Mouse (Mus musculus): ENCODE data around the gene Ppp6r3. TPM values are rescaled to one million over a fixed set of nuclear protein-coding genes. Genes with fewer than 3 reads are reported as not detected.

The Ppp6r3 gene
- polyA plus RNA-seq, 1 experiment from 2014 or later: 67.7 TPM

- H3K4me2 ChIP-seq (replicated peaks; ENCODE audit: low read depth, low read length): no peak overlapping the region
- 89% methylated on average over 8 of the region's 8 CpGs for WGBS
- H3K4me1 ChIP-seq (ENCODE audit: insufficient read depth, low read length): no peaks in the 10 kb centered on the region
- H3K9ac ChIP-seq (replicated peaks; ENCODE audit: low read length): no peak overlapping the region
- H3K27ac ChIP-seq (ENCODE audit: low read length): no peak overlapping the region
- H3K9me3 ChIP-seq (ENCODE audit: low read length): no peaks in the 10 kb centered on the region
- H3K36me3 ChIP-seq (ENCODE audit: insufficient read depth, low read length): peaks cover 62% of the 10 kb centered on the region
- no peak overlapping the region for H3K4me3 ChIP-seq (ENCODE audit: low read length)
- ATAC-seq (ENCODE audit: low FRiP score, low TSS enrichment): no peak
- H3K27me3 ChIP-seq (ENCODE audit: insufficient read depth, low read length): no peaks in the 10 kb centered on the region
Observed at GRCm38 (mm10) chr19:3480101-3480500, 95.4 kb downstream of the Ppp6r3 start.

GRCm38 (mm10) chr19:3476996-3477395 is 98.6 kb downstream of the Ppp6r3 start:
- Histone ChIP-seq H3K4me2 (replicated peaks; ENCODE audit: low read depth, low read length) (no peak overlapping the region), H3K4me1 (ENCODE audit: insufficient read depth, low read length) (no peaks in the 10 kb centered on the region), H3K9me3 (ENCODE audit: low read length) (no peaks in the 10 kb centered on the region), H3K27me3 (ENCODE audit: insufficient read depth, low read length) (no peaks in the 10 kb centered on the region), H3K4me3 (ENCODE audit: low read length) (no peak overlapping the region), H3K36me3 (ENCODE audit: insufficient read depth, low read length) (peaks cover 59% of the 10 kb centered on the region), H3K27ac (ENCODE audit: low read length) (no peak overlapping the region), H3K9ac (replicated peaks; ENCODE audit: low read length) (no peak overlapping the region)
- 92% methylated on average over 3 of the region's 3 CpGs for WGBS
- no peak for ATAC-seq (ENCODE audit: low FRiP score, low TSS enrichment)

GRCm38 (mm10) chr19:3471218-3471617 is 104.3 kb downstream of the Ppp6r3 start:
- Histone ChIP-seq H3K9ac (replicated peaks; ENCODE audit: low read length) (no peak overlapping the region), H3K27me3 (ENCODE audit: insufficient read depth, low read length) (no peaks in the 10 kb centered on the region), H3K4me3 (ENCODE audit: low read length) (no peak overlapping the region), H3K36me3 (ENCODE audit: insufficient read depth, low read length) (peaks cover 76% of the 10 kb centered on the region), H3K9me3 (ENCODE audit: low read length) (peaks cover 4% of the 10 kb centered on the region; the same call in 1 of the 2 replicates), H3K27ac (ENCODE audit: low read length) (no peak overlapping the region), H3K4me1 (ENCODE audit: insufficient read depth, low read length) (no peaks in the 10 kb centered on the region), H3K4me2 (replicated peaks; ENCODE audit: low read depth, low read length) (no peak overlapping the region)
- ATAC-seq (ENCODE audit: low FRiP score, low TSS enrichment): no peak
- 85% methylated on average over 2 of the region's 2 CpGs for WGBS

- Histone ChIP-seq H3K27ac (ENCODE audit: low read length) (no peak overlapping the region), H3K27me3 (ENCODE audit: insufficient read depth, low read length) (no peaks in the 10 kb centered on the region), H3K9me3 (ENCODE audit: low read length) (peaks cover 4% of the 10 kb centered on the region; the same call in 1 of the 2 replicates), H3K9ac (replicated peaks; ENCODE audit: low read length) (no peak overlapping the region), H3K36me3 (ENCODE audit: insufficient read depth, low read length) (peaks cover 95% of the 10 kb centered on the region), H3K4me3 (ENCODE audit: low read length) (no peak overlapping the region), H3K4me2 (replicated peaks; ENCODE audit: low read depth, low read length) (no peak overlapping the region), H3K4me1 (ENCODE audit: insufficient read depth, low read length) (no peaks in the 10 kb centered on the region)
- WGBS: 93% methylated on average over 7 of the region's 7 CpGs
- ATAC-seq (ENCODE audit: low FRiP score, low TSS enrichment): no peak
Observed at GRCm38 (mm10) chr19:3467574-3467973, 108.0 kb downstream of the Ppp6r3 start.

- ATAC-seq (ENCODE audit: low FRiP score, low TSS enrichment): no peak
- H3K4me3 ChIP-seq (ENCODE audit: low read length): no peak overlapping the region
- H3K9me3 ChIP-seq (ENCODE audit: low read length): no peaks in the 10 kb centered on the region
- H3K27me3 ChIP-seq (ENCODE audit: insufficient read depth, low read length): no peaks in the 10 kb centered on the region
- H3K4me2 ChIP-seq (replicated peaks; ENCODE audit: low read depth, low read length): no peak overlapping the region
- no peak overlapping the region for H3K9ac ChIP-seq (replicated peaks; ENCODE audit: low read length)
- no peak overlapping the region for H3K27ac ChIP-seq (ENCODE audit: low read length)
- peaks cover 95% of the 10 kb centered on the region for H3K36me3 ChIP-seq (ENCODE audit: insufficient read depth, low read length)
- no peaks in the 10 kb centered on the region for H3K4me1 ChIP-seq (ENCODE audit: insufficient read depth, low read length)
- WGBS: 92% methylated on average over 3 of the region's 3 CpGs
Observed at GRCm38 (mm10) chr19:3459986-3460385, 115.6 kb downstream of the Ppp6r3 start.

- WGBS: 84% methylated on average over 6 of the region's 6 CpGs
- no peak for ATAC-seq (ENCODE audit: low FRiP score, low TSS enrichment)
- Histone ChIP-seq H3K4me3 (ENCODE audit: low read length) (no peak overlapping the region), H3K9ac (replicated peaks; ENCODE audit: low read length) (no peak overlapping the region), H3K9me3 (ENCODE audit: low read length) (no peaks in the 10 kb centered on the region), H3K4me1 (ENCODE audit: insufficient read depth, low read length) (no peaks in the 10 kb centered on the region), H3K4me2 (replicated peaks; ENCODE audit: low read depth, low read length) (no peak overlapping the region), H3K36me3 (ENCODE audit: insufficient read depth, low read length) (peaks cover 90% of the 10 kb centered on the region), H3K27ac (ENCODE audit: low read length) (no peak overlapping the region), H3K27me3 (ENCODE audit: insufficient read depth, low read length) (no peaks in the 10 kb centered on the region)
Observed at GRCm38 (mm10) chr19:3458331-3459099, 117.0 kb downstream of the Ppp6r3 start.

- 96% methylated on average over 4 of the region's 4 CpGs for WGBS
- no peak overlapping the region for H3K4me2 ChIP-seq (replicated peaks; ENCODE audit: low read depth, low read length)
- H3K36me3 ChIP-seq (ENCODE audit: insufficient read depth, low read length): peaks cover 88% of the 10 kb centered on the region
- no peaks in the 10 kb centered on the region for H3K27me3 ChIP-seq (ENCODE audit: insufficient read depth, low read length)
- H3K4me3 ChIP-seq (ENCODE audit: low read length): no peak overlapping the region
- no peaks in the 10 kb centered on the region for H3K4me1 ChIP-seq (ENCODE audit: insufficient read depth, low read length)
- no peak overlapping the region for H3K9ac ChIP-seq (replicated peaks; ENCODE audit: low read length)
- ATAC-seq (ENCODE audit: low FRiP score, low TSS enrichment): no peak
- H3K9me3 ChIP-seq (ENCODE audit: low read length): no peaks in the 10 kb centered on the region
- H3K27ac ChIP-seq (ENCODE audit: low read length): no peak overlapping the region
Observed at GRCm38 (mm10) chr19:3457700-3458099, 117.8 kb downstream of the Ppp6r3 start.

GRCm38 (mm10) chr19:3451649-3452048 is 123.9 kb downstream of the Ppp6r3 start:
- no peaks in the 10 kb centered on the region for H3K27me3 ChIP-seq (ENCODE audit: insufficient read depth, low read length)
- H3K4me3 ChIP-seq (ENCODE audit: low read length): no peak overlapping the region
- no peaks in the 10 kb centered on the region; the same call in 1 of the 2 replicates for H3K9me3 ChIP-seq (ENCODE audit: low read length)
- peaks cover 29% of the 10 kb centered on the region for H3K36me3 ChIP-seq (ENCODE audit: insufficient read depth, low read length)
- no peak overlapping the region for H3K9ac ChIP-seq (replicated peaks; ENCODE audit: low read length)
- 51% methylated on average over 6 of the region's 6 CpGs for WGBS
- no peak overlapping the region for H3K27ac ChIP-seq (ENCODE audit: low read length)
- H3K4me2 ChIP-seq (replicated peaks; ENCODE audit: low read depth, low read length): no peak overlapping the region
- no peaks in the 10 kb centered on the region for H3K4me1 ChIP-seq (ENCODE audit: insufficient read depth, low read length)
- ATAC-seq (ENCODE audit: low FRiP score, low TSS enrichment): peak; percentile 64; the same call in 1 of the 2 replicates

GRCm38 (mm10) chr19:3451170-3451569 is 124.4 kb downstream of the Ppp6r3 start:
- Histone ChIP-seq H3K9me3 (ENCODE audit: low read length) (no peaks in the 10 kb centered on the region; the same call in 1 of the 2 replicates), H3K4me2 (replicated peaks; ENCODE audit: low read depth, low read length) (no peak overlapping the region), H3K36me3 (ENCODE audit: insufficient read depth, low read length) (peaks cover 27% of the 10 kb centered on the region), H3K27me3 (ENCODE audit: insufficient read depth, low read length) (no peaks in the 10 kb centered on the region), H3K9ac (replicated peaks; ENCODE audit: low read length) (no peak overlapping the region), H3K27ac (ENCODE audit: low read length) (no peak overlapping the region), H3K4me3 (ENCODE audit: low read length) (no peak overlapping the region), H3K4me1 (ENCODE audit: insufficient read depth, low read length) (no peaks in the 10 kb centered on the region)
- WGBS: 26% methylated on average over 6 of the region's 6 CpGs
- peak; percentile 50 for ATAC-seq (ENCODE audit: low FRiP score, low TSS enrichment)

GRCm38 (mm10) chr19:3450714-3451113 is 124.8 kb downstream of the Ppp6r3 start:
- Histone ChIP-seq H3K27me3 (ENCODE audit: insufficient read depth, low read length) (no peaks in the 10 kb centered on the region), H3K9me3 (ENCODE audit: low read length) (no peaks in the 10 kb centered on the region; the same call in 1 of the 2 replicates), H3K9ac (replicated peaks; ENCODE audit: low read length) (no peak overlapping the region), H3K4me2 (replicated peaks; ENCODE audit: low read depth, low read length) (no peak overlapping the region), H3K27ac (ENCODE audit: low read length) (no peak overlapping the region), H3K36me3 (ENCODE audit: insufficient read depth, low read length) (peaks cover 23% of the 10 kb centered on the region), H3K4me1 (ENCODE audit: insufficient read depth, low read length) (no peaks in the 10 kb centered on the region), H3K4me3 (ENCODE audit: low read length) (no peak overlapping the region)
- ATAC-seq (ENCODE audit: low FRiP score, low TSS enrichment): no peak
- WGBS: 82% methylated on average over 3 of the region's 3 CpGs
